Mouse (Mus musculus) MEL (cell line): ENCODE results near the gene Rab3gap2. TPM values are rescaled to one million over a fixed set of nuclear protein-coding genes. Genes with fewer than 3 reads are reported as not detected.

Source experiments
- DNase-seq: peaks from one replicate; pipeline ENCODE4 v3.0.0; 2011; ENCODE audit warnings: low read depth, low spot score
- H3K27ac ChIP-seq: 2 replicates; pipeline ENCODE4 v1.5.1; 2012; ENCODE audit warnings: low read depth, mild to moderate bottlenecking, control low read depth, low read length, moderate library complexity; ENCODE audit not compliant: control insufficient read depth
- H3K27me3 ChIP-seq, 2 experiments: fragments of 150-350 bp in 1 of 2; sonication (generic) in 1 of 2; 2 replicates each; pipeline ENCODE4 v1.6.1; 2012; ENCODE audit warnings: low read length in 2 of 2, mild to moderate bottlenecking in 2 of 2, improper control_type of control experiment in 1 of 2, moderate library complexity in 1 of 2; ENCODE audit not compliant: insufficient read depth in 2 of 2, control insufficient read depth in 1 of 2
- H3K36me3 ChIP-seq, 2 experiments: 2 replicates each; pipeline ENCODE4 v1.6.1; 2012 to 2014; ENCODE audit warnings: low read length in 2 of 2, improper control_type of control experiment in 1 of 2, inconsistent platforms in 1 of 2, mild to moderate bottlenecking in 1 of 2; ENCODE audit not compliant: insufficient read depth in 2 of 2, control insufficient read depth in 1 of 2
- H3K4me1 ChIP-seq, 2 experiments: fragments of 150-350 bp in 1 of 2; sonication (generic) in 1 of 2; 2 replicates each; pipeline ENCODE4 v1.6.1; 2012; ENCODE audit warnings: low read length in 2 of 2, improper control_type of control experiment in 1 of 2, mild to moderate bottlenecking in 1 of 2; ENCODE audit not compliant: insufficient read depth in 2 of 2, control insufficient read depth in 1 of 2
- H3K4me3 ChIP-seq, 2 experiments: fragments of 150-350 bp in 1 of 2; sonication (generic) in 1 of 2; 2 replicates each; pipeline ENCODE4 v1.5.1; 2012; ENCODE audit warnings: low read depth in 2 of 2, low read length in 2 of 2, mild to moderate bottlenecking in 2 of 2, moderate library complexity in 2 of 2, control low read depth in 1 of 2, improper control_type of control experiment in 1 of 2; ENCODE audit not compliant: control insufficient read depth in 1 of 2, insufficient read depth in 1 of 2
- H3K79me2 ChIP-seq: 2 replicates; pipeline ENCODE4 v1.6.1; 2012; ENCODE audit warnings: mild to moderate bottlenecking, low read length, moderate library complexity; ENCODE audit not compliant: control insufficient read depth, poor library complexity, insufficient read depth
- H3K9ac ChIP-seq: 2 replicates; pipeline ENCODE4 v1.6.1; 2012; ENCODE audit warnings: low read depth, mild to moderate bottlenecking, control low read depth, low read length, moderate library complexity; ENCODE audit not compliant: control insufficient read depth, poor library complexity, severe bottlenecking
- H3K9me3 ChIP-seq: fragments of 150-350 bp; sonication (generic); replicated peaks from 2 replicates; pipeline ENCODE4 v1.6.1; 2012; ENCODE audit warnings: mild to moderate bottlenecking, low read length, improper control_type of control experiment, moderate library complexity; ENCODE audit not compliant: insufficient read depth
- CHD1 ChIP-seq: IDR thresholded peaks from 2 replicates; pipeline ENCODE4 v1.6.1; 2012; ENCODE audit warnings: low read depth, mild to moderate bottlenecking, inconsistent platforms, low read length, improper control_type of control experiment
- ELF1 ChIP-seq: IDR thresholded peaks from 2 replicates; pipeline ENCODE4 v1.6.1; 2014; ENCODE audit warnings: low read depth, mild to moderate bottlenecking, inconsistent platforms, low read length, improper control_type of control experiment, moderate library complexity
- EP300 ChIP-seq, 2 experiments: IDR thresholded peaks; 2 replicates each; pipeline ENCODE4 v1.6.1; 2011; ENCODE audit warnings: improper control_type of control experiment in 2 of 2, low read length in 2 of 2, low read depth in 1 of 2, mild to moderate bottlenecking in 1 of 2
- GABPA ChIP-seq: IDR thresholded peaks from 2 replicates; pipeline ENCODE4 v1.6.1; 2012; ENCODE audit warnings: low read depth, mild to moderate bottlenecking, inconsistent platforms, low read length, improper control_type of control experiment, moderate library complexity
- HCFC1 ChIP-seq: IDR thresholded peaks from 2 replicates; pipeline ENCODE4 v1.6.1; 2012; ENCODE audit warnings: low read depth, mild to moderate bottlenecking, inconsistent platforms, low read length, improper control_type of control experiment, moderate library complexity
- JUND ChIP-seq: IDR thresholded peaks from 2 replicates; pipeline ENCODE4 v1.6.1; 2011; ENCODE audit warnings: low read depth, mild to moderate bottlenecking, improper control_type of control experiment, low read length
- MAFK ChIP-seq: IDR thresholded peaks from 2 replicates; pipeline ENCODE4 v1.6.1; 2011; ENCODE audit warnings: low read depth, mild to moderate bottlenecking, low read length, improper control_type of control experiment, borderline replicate concordance
- MAX ChIP-seq: IDR thresholded peaks from 2 replicates; pipeline ENCODE4 v1.6.1; 2011; ENCODE audit warnings: low read length, improper control_type of control experiment
- MEF2A ChIP-seq: IDR thresholded peaks from 2 replicates; pipeline ENCODE4 v1.6.1; 2014; ENCODE audit warnings: low read depth, mild to moderate bottlenecking, inconsistent platforms, low read length, improper control_type of control experiment; ENCODE audit not compliant: poor library complexity, insufficient replicate concordance, severe bottlenecking; ENCODE audit errors: extremely low read depth
- MXI1 ChIP-seq: IDR thresholded peaks from 2 replicates; pipeline ENCODE4 v1.6.1; 2011; ENCODE audit warnings: mild to moderate bottlenecking, low read depth, low read length, improper control_type of control experiment
- MYB ChIP-seq: IDR thresholded peaks from 2 replicates; pipeline ENCODE4 v1.6.1; 2011; ENCODE audit warnings: mild to moderate bottlenecking, low read depth, low read length, improper control_type of control experiment
- MYC ChIP-seq: IDR thresholded peaks from 2 replicates; pipeline ENCODE4 v1.6.1; 2011; ENCODE audit warnings: low read depth, mild to moderate bottlenecking, low read length, improper control_type of control experiment, moderate library complexity
- NRF1 ChIP-seq: IDR thresholded peaks from 2 replicates; pipeline ENCODE4 v1.6.1; 2014; ENCODE audit warnings: low read depth, mild to moderate bottlenecking, inconsistent platforms, low read length, improper control_type of control experiment, moderate library complexity; ENCODE audit not compliant: poor library complexity, insufficient read depth, severe bottlenecking
- POLR2AphosphoS2 ChIP-seq: IDR thresholded peaks from 2 replicates; pipeline ENCODE4 v1.6.1; 2011; ENCODE audit warnings: low read length, improper control_type of control experiment
- RAD21 ChIP-seq: IDR thresholded peaks from 2 replicates; pipeline ENCODE4 v1.6.1; 2011; ENCODE audit warnings: mild to moderate bottlenecking, low read depth, low read length, improper control_type of control experiment
- SMC3 ChIP-seq: IDR thresholded peaks from 2 replicates; pipeline ENCODE4 v1.6.1; 2011; ENCODE audit warnings: low read depth, low read length, improper control_type of control experiment
- TAL1 ChIP-seq: IDR thresholded peaks from 2 replicates; pipeline ENCODE4 v1.6.1; 2012; ENCODE audit warnings: mild to moderate bottlenecking, inconsistent platforms, low read length, moderate library complexity, mixed read lengths
- TBP ChIP-seq: IDR thresholded peaks from 2 replicates; pipeline ENCODE4 v1.8.0; 2011; ENCODE audit warnings: low read depth, low read length, improper control_type of control experiment
- TCF12 ChIP-seq: IDR thresholded peaks from 2 replicates; pipeline ENCODE4 v1.6.1; 2014; ENCODE audit warnings: low read depth, mild to moderate bottlenecking, inconsistent platforms, low read length, improper control_type of control experiment, moderate library complexity
- USF2 ChIP-seq, 2 experiments: IDR thresholded peaks; 2 replicates each; pipeline ENCODE4 v1.6.1; 2011 to 2012; ENCODE audit warnings: improper control_type of control experiment in 2 of 2, low read length in 2 of 2, borderline replicate concordance in 1 of 2, inconsistent platforms in 1 of 2, low read depth in 1 of 2, mild to moderate bottlenecking in 1 of 2; ENCODE audit not compliant: insufficient read depth in 1 of 2
- ZC3H11A ChIP-seq: IDR thresholded peaks from 2 replicates; pipeline ENCODE4 v1.6.1; 2012; ENCODE audit warnings: low read depth, mild to moderate bottlenecking, inconsistent platforms, low read length, improper control_type of control experiment
- ZNF384 ChIP-seq: IDR thresholded peaks from 2 replicates; pipeline ENCODE4 v1.6.1; 2012; ENCODE audit warnings: low read depth, mild to moderate bottlenecking, inconsistent platforms, low read length, improper control_type of control experiment
- polyA plus RNA-seq, 2 experiments: library from polyadenylated mRNA; stranded (reverse) in 1 of 2; unstranded in 1 of 2; fragments of >175 nt in 1 of 2; fragments of >200 nt in 1 of 2; gene quantifications; 2 replicates each; pipeline versions ENCODE4 v1.2.1 to v1.2.4; 2012; ENCODE audit warnings: low replicate concordance in 2 of 2, low read depth in 1 of 2; ENCODE audit not compliant: insufficient read length in 2 of 2, insufficient read depth in 1 of 2, missing spikeins in 1 of 2
- total RNA-seq: library from RNA; depleted of rRNA; stranded (reverse); fragments of 300-350 nt; gene quantifications from 2 replicates; pipeline ENCODE4 v1.2.3, GENCODE M21; 2012

Rab3gap2 gene
- total and polyA plus RNA-seq, 3 experiments: 24.1 to 40.1 TPM; not detected in 1

DNA sequence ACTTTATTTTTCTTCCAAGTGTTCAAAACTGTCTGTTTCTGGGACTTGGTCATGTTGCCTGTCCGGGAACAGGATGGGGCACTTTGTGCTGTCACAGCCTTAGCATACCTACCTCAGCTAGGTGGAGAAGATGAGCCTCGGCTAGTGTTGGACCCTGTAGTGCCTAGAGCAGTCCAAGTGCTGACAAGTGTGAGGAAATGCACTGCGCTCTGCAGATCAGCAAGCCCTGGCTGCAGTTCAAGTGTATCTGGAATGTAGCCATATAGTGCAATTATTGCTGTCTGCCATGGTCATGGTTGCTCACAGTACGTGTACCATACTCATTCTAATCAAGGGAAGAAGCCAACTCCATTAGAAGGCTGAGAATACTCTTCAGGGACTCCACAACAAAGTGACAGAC, 80.8 kb downstream of the Rab3gap2 start:
- Histone ChIP-seq H3K4me3 (no peak overlapping the region), H3K27me3 (no peaks in the 10 kb centered on the region), H3K4me1 (no peaks in the 10 kb centered on the region), H3K27ac (no peak overlapping the region), H3K79me2 (no peaks in the 10 kb centered on the region), H3K9ac (no peak overlapping the region), H3K36me3 (peaks cover 0 to 19% of the 10 kb centered on the region in 2 experiments; a peak in 2 of 4 replicates), H3K9me3 (no peaks in the 10 kb centered on the region)
- DNase-seq: no peak
- TF ChIP-seq POLR2AphosphoS2: 0 out of 2 replicates have a peak, but pooled peaks have one; percentile 34
- no peak for TF ChIP-seq MAFK
- TF ChIP-seq MEF2A: no peak

- peak; percentile 12 for DNase-seq
- H3K9me3 ChIP-seq: no peaks in the 10 kb centered on the region
- H3K4me1 ChIP-seq: no peaks in the 10 kb centered on the region
- H3K9ac ChIP-seq: no peak overlapping the region
- TF ChIP-seq CHD1 (no peak), SMC3 (no peak), TAL1 (no peak), ELF1 (no peak), TBP (no peak), RAD21 (no peak), MYC (no peak), MAX (no peak), TCF12 (no peak), HCFC1 (no peak), MYB (no peak), ZC3H11A (no peak), JUND (no peak), USF2 (IDR thresholded peaks at IDR 0.05; ENCODE audit: borderline replicate concordance in 1 of 2, insufficient read depth in 1 of 2, low read depth in 1 of 2, low read length in 2 of 2) (no peak), GABPA (no peak), EP300 (IDR thresholded peaks at IDR 0.05; ENCODE audit: low read depth in 1 of 2, low read length in 2 of 2) (no peak), MEF2A (no peak), NRF1 (no peak), ZNF384 (no peak), MXI1 (no peak)
- H3K36me3 ChIP-seq: peaks cover 0 to 19% of the 10 kb centered on the region in 2 experiments; a peak in 2 of 4 replicates
- H3K27ac ChIP-seq: no peak overlapping the region
- H3K4me3 ChIP-seq: no peak overlapping the region
- no peaks in the 10 kb centered on the region for H3K79me2 ChIP-seq
- no peaks in the 10 kb centered on the region for H3K27me3 ChIP-seq
These were observed 81.3 kb downstream of the Rab3gap2 start for GRCm38 (mm10) chr1:185285171-185285570.
